Mouse (Mus musculus) midbrain, embryonic 14.5 days (tissue): Measurements from ENCODE around the gene Cers3. TPM values are rescaled to one million over a fixed set of nuclear protein-coding genes. Genes with fewer than 3 reads are reported as not detected.
A peak's percentile ranks its signal among the peaks of the same experiment; 100 is the strongest.

ENCODE experiments used
- ATAC-seq: fragments of 200-750 bp; cut with Nextera tagmentation; 2 replicates; pipeline ENCODE4 v1.8.0; 2017; ENCODE audit warnings: moderate number of reproducible peaks, moderate library complexity; ENCODE audit not compliant: low FRiP score, low TSS enrichment
- DNase-seq: peaks from one replicate; pipeline ENCODE4 v3.0.0-alpha.2; 2015
- H3K27ac ChIP-seq: fragments of 300-500 bp; sonication (generic); replicated peaks from 2 replicates; pipeline ENCODE4 v1.5.1; 2014; ENCODE audit warnings: mild to moderate bottlenecking, low read depth, low read length, moderate library complexity
- H3K27me3 ChIP-seq: fragments of 300-500 bp; sonication (generic); 2 replicates; pipeline ENCODE4 v1.6.1; 2014; ENCODE audit warnings: low read length, control low read depth, mixed read lengths; ENCODE audit not compliant: control insufficient read depth, insufficient read depth
- H3K36me3 ChIP-seq: fragments of 300-500 bp; sonication (generic); 2 replicates; pipeline ENCODE4 v1.6.1; 2014; ENCODE audit warnings: low read length, control low read depth; ENCODE audit not compliant: control insufficient read depth, insufficient read depth
- H3K4me1 ChIP-seq: fragments of 300-500 bp; sonication (generic); 2 replicates; pipeline ENCODE4 v1.6.1; 2014; ENCODE audit warnings: mild to moderate bottlenecking, antibody characterized with exemption, low read length, control low read depth; ENCODE audit not compliant: control insufficient read depth, insufficient read depth
- H3K4me2 ChIP-seq: fragments of 300-500 bp; sonication (generic); 2 replicates; pipeline ENCODE4 v1.6.1; 2014; ENCODE audit warnings: mild to moderate bottlenecking, low read length, moderate library complexity
- H3K4me3 ChIP-seq: fragments of 300-500 bp; sonication (generic); replicated peaks from 2 replicates; pipeline ENCODE4 v1.5.1; 2014; ENCODE audit warnings: low read depth, low read length
- H3K9ac ChIP-seq: fragments of 300-500 bp; sonication (generic); replicated peaks from 2 replicates; pipeline ENCODE4 v1.6.1; 2014; ENCODE audit warnings: mild to moderate bottlenecking, low read length, moderate library complexity
- H3K9me3 ChIP-seq: fragments of 300-500 bp; sonication (generic); 2 replicates; pipeline ENCODE4 v1.6.1; 2016; ENCODE audit warnings: low read length, control low read depth, mixed read lengths; ENCODE audit not compliant: control insufficient read depth
- WGBS: fragments of 180-500 bp; shearing (Covaris S2); extraction: QIAGEN DNeasy Blood & Tissue Kit; methylation state at CpG from one replicate; pipeline ENCODE4 v1.1.7; 2014; 5-methylcytosine and 5-hydroxymethylcytosine counted together
- polyA plus RNA-seq: library from polyadenylated mRNA; unstranded; fragments of >200 nt; fragmentation: Nextera tagmentation; extraction: Ambion mirVana; gene quantifications from 2 replicates; pipeline ENCODE4 v1.2.1, GENCODE M21; 2014

Gene Cers3
- polyA plus RNA-seq, 1 experiment from 2014 or later, result 0.50 TPM

DNA sequence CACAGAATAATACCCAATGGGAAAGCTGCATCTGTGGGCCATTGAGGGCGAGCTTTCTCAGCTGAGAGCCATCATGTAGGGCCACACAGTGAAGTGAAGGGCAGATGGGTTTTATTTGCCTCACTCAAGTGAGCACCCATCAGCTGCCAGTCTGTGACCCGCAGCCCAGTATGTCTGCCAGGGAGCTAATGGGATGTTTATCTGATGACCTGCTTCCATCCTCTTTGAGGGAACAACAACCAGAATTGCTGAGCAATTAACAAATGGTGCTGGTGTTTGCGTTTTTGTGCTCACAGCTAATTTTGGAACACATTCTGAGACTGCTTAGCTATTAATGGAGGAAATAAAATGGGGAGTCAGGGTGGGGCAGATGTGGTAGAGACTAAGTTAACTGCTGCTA is 108.9 kb downstream of the Cers3 start:
- no peak overlapping the region for H3K9ac ChIP-seq
- WGBS, result 90% methylated on average over 3 of the region's 3 CpGs
- DNase-seq, result no peak
- H3K4me1 ChIP-seq, result no peaks in the 10 kb centered on the region
- no peak overlapping the region for H3K4me3 ChIP-seq
- no peak for ATAC-seq
- H3K9me3 ChIP-seq, result no peaks in the 10 kb centered on the region
- no peak overlapping the region for H3K27ac ChIP-seq
- H3K4me2 ChIP-seq, result no peak overlapping the region
- H3K36me3 ChIP-seq, result no peaks in the 10 kb centered on the region
- no peaks in the 10 kb centered on the region for H3K27me3 ChIP-seq

DNA sequence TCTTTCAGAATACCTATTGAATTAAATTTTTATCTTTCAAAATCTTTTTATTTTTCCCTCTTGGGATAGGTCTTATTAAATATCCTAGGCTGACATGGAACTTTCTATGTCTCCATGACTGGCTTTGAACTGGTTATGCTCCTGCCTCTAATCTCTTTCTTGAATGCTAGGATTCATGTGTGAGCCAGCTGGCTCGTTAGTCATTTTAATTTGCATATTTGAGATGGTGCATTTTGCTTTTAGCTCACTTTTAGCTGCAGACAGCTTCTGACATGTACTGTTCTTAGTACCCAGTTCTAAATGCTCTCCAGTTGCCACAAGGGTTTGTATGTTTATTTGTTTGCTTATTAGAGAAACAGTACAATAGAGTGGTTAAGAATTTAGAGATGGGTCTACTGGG is 114.3 kb downstream of the Cers3 start:
- Histone ChIP-seq H3K4me3 (no peak overlapping the region), H3K27me3 (no peaks in the 10 kb centered on the region), H3K36me3 (no peaks in the 10 kb centered on the region), H3K4me2 (no peak overlapping the region), H3K9me3 (no peaks in the 10 kb centered on the region), H3K4me1 (no peaks in the 10 kb centered on the region), H3K9ac (no peak overlapping the region), H3K27ac (no peak overlapping the region)
- 39% methylated on average over 1 of the region's 1 CpGs for WGBS
- DNase-seq (no peak), ATAC-seq (no peak)

DNA sequence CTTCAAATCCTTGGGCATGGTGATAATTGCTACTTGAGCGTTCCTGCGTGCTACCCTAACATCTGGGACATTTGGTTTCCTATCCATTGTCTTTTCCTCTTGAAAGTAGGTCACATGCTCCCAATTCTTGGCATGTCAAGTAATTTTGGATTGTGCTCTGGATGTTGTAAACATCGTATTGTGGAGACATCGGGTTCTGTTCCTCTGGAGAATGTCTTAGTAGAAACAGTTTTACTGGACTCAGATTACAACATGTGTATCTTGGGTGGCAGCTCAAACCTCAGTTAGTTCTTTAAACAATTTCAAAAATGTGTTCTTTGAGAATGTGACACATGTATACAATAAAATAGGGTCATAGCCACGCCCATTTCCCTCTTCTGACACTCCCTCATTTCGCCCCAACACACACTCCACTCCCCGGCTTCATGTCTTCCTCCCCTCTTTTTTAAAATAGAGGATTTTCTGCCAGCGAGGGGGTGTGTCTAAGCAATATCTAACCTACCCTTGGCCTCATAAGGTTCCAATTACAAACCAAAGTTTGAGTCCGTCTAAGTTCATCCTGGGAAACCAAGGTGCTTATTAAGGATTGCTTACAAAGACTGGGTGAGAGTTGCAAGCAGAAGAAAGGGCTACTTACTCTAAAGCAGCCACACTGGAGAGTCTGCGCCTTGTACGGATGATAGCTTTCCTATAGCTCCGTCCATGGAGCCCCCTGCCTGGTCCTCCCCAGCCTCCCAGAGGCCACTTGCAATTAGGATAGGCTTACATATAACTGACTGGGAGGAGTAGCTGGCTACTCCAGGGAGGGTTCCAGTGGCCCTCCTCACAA is 115.2 kb downstream of the Cers3 start:
- no peak for ATAC-seq
- WGBS, result 69% methylated on average over 12 of the region's 12 CpGs

DNA sequence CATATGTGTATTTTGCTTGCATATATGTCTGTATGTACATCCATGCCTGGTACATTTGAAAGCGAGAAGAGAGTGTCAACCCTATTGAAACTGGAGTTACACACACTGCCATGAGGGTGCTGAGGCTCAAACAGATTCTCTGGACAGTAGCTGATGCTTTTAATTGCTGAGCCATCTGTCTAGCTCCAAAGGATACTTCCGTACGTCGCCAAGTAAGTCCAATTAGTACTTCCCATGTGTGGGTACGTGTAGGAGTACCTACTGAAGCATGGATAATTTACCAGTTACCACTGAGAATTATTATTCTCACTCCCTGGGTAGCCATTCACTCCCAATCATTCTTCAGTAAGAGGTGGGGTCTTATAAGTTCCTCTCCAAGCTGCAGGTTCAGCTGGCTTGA is 115.9 kb downstream of the Cers3 start:
- Histone ChIP-seq H3K27me3 (no peaks in the 10 kb centered on the region), H3K4me2 (no peak overlapping the region), H3K9ac (no peak overlapping the region), H3K27ac (no peak overlapping the region), H3K36me3 (no peaks in the 10 kb centered on the region), H3K4me1 (no peaks in the 10 kb centered on the region), H3K9me3 (no peaks in the 10 kb centered on the region), H3K4me3 (no peak overlapping the region)
- WGBS, result 78% methylated on average over 5 of the region's 5 CpGs
- no peak for DNase-seq
- ATAC-seq, result no peak

More for the DNA sequence above, 115.2 kb downstream of the Cers3 start:
- Histone ChIP-seq H3K27ac (no peak overlapping the region), H3K9me3 (no peaks in the 10 kb centered on the region), H3K9ac (no peak overlapping the region), H3K4me2 (no peak overlapping the region), H3K36me3 (no peaks in the 10 kb centered on the region), H3K27me3 (no peaks in the 10 kb centered on the region), H3K4me3 (no peak overlapping the region), H3K4me1 (no peaks in the 10 kb centered on the region)
- no peak for DNase-seq

DNA sequence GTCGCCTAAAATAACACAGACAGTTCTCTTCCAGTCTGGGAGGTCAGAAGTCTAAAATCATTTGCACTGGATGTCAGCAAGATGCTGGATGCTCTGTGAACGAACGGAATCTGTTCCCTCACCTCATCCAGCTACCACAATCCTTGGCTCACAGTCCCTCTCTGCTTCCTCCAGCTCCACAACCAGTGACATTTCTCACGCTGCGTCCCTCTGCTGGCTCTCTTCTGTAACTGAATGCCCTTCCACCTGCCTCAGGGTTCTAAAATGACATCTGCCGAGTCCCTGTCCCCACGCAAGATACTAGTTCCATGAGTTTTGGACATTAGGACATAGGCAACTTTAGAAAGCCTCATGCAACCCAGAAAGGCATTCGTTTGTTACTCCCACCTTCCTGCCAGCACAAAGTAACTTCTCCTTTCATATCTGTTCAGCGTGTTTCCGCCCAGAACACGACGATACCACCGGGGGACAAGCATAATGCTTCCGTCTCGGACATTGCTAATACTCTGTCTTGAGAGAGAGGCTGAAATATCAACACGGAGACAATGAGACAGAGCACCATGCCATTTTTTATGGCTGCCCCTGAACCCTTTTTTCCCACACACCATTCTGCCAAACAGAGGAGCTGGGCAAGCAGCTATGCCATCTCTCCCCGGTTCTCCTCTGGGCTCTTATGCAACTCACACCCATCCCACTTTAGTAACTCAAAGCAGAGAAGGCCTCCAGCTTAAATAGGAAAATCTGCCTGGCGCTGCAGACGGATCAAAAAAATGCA is 123.8 kb downstream of the Cers3 start:
- Histone ChIP-seq H3K4me2 (no peak overlapping the region), H3K9me3 (no peaks in the 10 kb centered on the region), H3K27me3 (no peaks in the 10 kb centered on the region), H3K4me1 (peaks cover 6% of the 10 kb centered on the region; the same call in 1 of the 2 replicates), H3K4me3 (no peak overlapping the region), H3K27ac (0 out of 2 replicates have a peak overlapping the region, but pooled peaks have one; percentile 13), H3K9ac (no peak overlapping the region), H3K36me3 (no peaks in the 10 kb centered on the region)
- no peak for ATAC-seq
- no peak for DNase-seq
- 80% methylated on average over 19 of the region's 19 CpGs for WGBS

DNA sequence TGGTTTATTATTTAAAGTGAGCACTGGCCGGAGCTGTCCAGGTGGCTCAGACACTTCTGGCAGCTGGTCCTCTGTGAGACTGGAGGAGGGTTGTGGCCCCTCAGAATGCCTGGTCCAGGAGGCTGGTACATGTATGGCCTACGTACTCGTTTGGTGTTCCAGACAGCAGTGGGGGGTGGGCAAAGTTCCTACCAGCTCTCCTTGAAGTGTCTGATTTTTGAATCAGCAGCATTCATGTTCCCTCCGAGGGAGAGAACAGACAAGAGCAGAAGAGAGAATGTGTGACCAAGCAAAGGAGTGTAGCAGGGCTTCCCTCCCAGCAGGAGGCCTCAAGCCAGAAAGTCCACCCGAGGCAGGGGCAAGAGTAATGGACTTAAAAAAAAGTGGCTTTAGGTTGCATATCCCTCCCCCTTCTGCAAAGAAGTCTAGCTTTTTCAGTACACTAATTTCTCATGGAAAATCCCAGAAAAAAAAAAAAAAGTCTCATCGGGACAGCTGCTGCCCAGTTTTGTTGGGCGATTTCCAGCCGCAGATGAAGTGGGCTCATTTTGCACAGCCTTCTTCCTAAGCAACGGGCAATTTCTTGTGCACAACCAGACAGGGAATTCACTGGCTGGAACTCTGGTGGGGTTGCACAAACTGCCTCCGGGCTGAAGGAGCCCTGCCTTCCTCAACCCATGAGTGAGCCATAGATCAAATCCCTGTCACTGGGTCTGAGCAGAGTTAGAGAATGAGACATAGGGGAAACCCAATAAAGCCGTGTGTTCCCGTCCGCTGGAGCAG is 124.6 kb downstream of the Cers3 start:
- H3K9ac ChIP-seq, result no peak overlapping the region
- no peak for ATAC-seq
- WGBS, result 53% methylated on average over 13 of the region's 13 CpGs

DNA sequence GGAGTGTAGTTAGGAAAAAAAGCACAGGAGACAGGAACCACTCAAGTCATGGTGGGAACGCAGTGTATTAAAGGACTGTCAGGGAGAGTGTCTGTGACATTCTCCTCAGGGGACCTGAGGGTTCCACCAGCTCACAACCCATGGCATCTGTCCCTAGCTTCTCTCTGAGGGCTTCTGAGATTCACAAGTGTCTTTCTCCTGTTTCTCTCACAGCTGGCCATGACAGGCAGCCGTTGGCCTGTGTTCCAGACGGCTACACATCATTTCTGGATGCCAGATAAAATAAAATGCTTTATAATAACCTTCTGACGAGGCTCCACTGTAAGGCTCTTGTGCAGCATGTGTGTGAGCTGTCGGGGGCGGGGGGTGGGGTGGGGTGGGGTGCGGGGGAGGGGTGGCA is 128.2 kb downstream of the Cers3 start:
- no peak overlapping the region for H3K4me2 ChIP-seq
- no peak for DNase-seq
- H3K27ac ChIP-seq, result no peak overlapping the region
- no peak overlapping the region for H3K9ac ChIP-seq
- ATAC-seq, result no peak
- peaks cover 7% of the 10 kb centered on the region; the same call in 1 of the 2 replicates for H3K4me1 ChIP-seq
- WGBS, result 67% methylated on average over 7 of the region's 7 CpGs
- no peaks in the 10 kb centered on the region for H3K27me3 ChIP-seq
- H3K36me3 ChIP-seq, result no peaks in the 10 kb centered on the region
- H3K9me3 ChIP-seq, result no peaks in the 10 kb centered on the region
- no peak overlapping the region for H3K4me3 ChIP-seq

More for the DNA sequence above, 124.6 kb downstream of the Cers3 start:
- no peaks in the 10 kb centered on the region for H3K27me3 ChIP-seq
- peaks cover 7% of the 10 kb centered on the region; the same call in 1 of the 2 replicates for H3K4me1 ChIP-seq
- no peaks in the 10 kb centered on the region for H3K9me3 ChIP-seq
- DNase-seq, result peak; percentile 29
- H3K4me2 ChIP-seq, result no peak overlapping the region
- no peak overlapping the region for H3K4me3 ChIP-seq
- no peaks in the 10 kb centered on the region for H3K36me3 ChIP-seq
- H3K27ac ChIP-seq, result 0 out of 2 replicates have a peak overlapping the region, but pooled peaks have one; percentile 13

DNA sequence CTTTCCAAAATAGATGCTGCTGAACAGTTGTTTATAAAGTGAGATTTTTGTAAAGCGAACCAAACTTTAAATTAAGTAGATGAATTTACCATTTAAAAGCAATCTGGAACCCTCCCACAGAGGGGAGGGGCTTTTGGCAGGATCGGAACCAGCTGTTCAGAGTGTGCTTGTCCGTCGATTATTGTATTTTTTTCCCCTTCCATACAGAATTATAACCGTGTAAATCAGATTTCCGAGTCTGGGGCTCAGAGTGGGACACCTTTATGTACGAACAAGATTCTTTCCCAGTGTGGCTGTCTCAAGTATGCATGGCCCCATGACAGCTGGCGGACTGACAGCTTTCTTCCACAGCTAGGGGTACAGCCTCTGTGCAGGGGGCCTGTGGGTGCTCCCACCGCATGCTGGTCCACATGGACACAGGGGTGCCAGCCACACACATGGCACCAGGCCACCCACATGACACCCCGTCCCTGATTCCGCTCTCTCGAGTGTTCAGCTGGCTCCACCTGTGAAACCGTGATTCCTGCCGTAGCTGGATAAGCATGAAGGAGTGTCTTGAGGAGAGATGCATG is 128.7 kb downstream of the Cers3 start:
- Histone ChIP-seq H3K4me2 (no peak overlapping the region), H3K36me3 (no peaks in the 10 kb centered on the region), H3K4me1 (peaks cover 7% of the 10 kb centered on the region; the same call in 1 of the 2 replicates), H3K9ac (no peak overlapping the region), H3K27ac (no peak overlapping the region), H3K9me3 (no peaks in the 10 kb centered on the region), H3K4me3 (no peak overlapping the region), H3K27me3 (no peaks in the 10 kb centered on the region)
- DNase-seq (no peak), ATAC-seq (no peak)
- 69% methylated on average over 14 of the region's 14 CpGs for WGBS
